Mouse (Mus musculus): ENCODE data around the gene 4931428L18Rik. TPM values are rescaled to one million over a fixed set of nuclear protein-coding genes. Genes with fewer than 3 reads are reported as not detected.

Gene 4931428L18Rik
- polyA plus RNA-seq, 1 experiment from 2014 or later, result not detected

DNA sequence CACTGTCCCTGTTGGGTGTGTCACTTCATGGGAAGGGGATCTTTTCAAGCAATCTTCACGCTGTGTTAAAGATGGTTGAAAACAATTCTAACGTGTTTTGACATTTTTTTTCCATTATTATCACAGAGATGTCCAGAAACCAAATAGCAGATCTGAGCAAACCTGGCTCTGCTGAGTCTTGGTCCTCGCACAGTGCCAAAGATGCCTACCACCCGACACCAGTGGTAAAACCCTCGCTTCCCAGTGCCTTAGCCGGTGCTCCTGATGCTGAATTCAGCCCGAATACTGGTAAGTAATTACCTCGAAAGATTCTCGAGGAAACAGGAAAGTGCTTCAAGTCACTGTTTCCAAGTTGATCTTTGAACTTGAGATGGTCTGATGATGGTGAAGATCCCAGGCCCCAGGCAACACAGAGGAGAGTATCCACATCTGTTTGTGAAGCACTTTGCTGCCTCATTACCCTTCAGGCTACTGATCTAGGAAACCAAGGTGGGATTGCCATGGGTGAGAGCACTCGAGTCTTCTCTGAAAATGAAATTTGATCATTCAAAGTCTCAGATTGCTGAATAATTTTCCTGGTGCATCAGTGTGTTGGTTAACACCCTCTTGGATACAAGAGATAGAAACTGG lies 32.1 kb downstream of the 4931428L18Rik start:
- H3K4me1 ChIP-seq, result no peaks in the 10 kb centered on the region
- 89% methylated on average over 10 of the region's 10 CpGs for WGBS
- no peak overlapping the region for H3K9ac ChIP-seq (replicated peaks)
- H3K36me3 ChIP-seq, result no peaks in the 10 kb centered on the region
- H3K4me3 ChIP-seq (replicated peaks), result no peak overlapping the region
- H3K27me3 ChIP-seq (replicated peaks), result no peaks in the 10 kb centered on the region
- no peak for ATAC-seq (ENCODE audit: low FRiP score)
- no peak overlapping the region for H3K27ac ChIP-seq (replicated peaks)
- H3K4me2 ChIP-seq, result no peak overlapping the region
- no peaks in the 10 kb centered on the region for H3K9me3 ChIP-seq (replicated peaks)

DNA sequence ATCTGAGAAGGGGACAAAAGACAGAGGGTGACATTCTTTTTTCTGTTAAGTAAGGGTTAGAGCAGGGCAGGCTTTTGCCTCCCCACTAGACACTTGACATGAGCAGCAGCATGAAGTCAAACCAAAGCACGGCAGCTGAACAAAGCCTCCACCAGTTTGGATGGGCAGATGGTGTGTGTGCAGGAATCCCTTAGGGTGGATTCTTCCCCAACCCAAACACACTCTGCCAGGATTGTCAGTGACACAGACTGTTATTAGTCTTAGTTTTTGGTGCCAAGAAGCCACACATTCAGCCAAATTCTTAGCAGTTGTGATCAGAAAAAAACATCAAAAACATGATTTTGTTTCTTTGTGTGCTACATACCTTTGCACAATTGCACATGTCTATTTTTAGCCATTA lies 44.2 kb downstream of the 4931428L18Rik start:
- Histone ChIP-seq H3K4me3 (replicated peaks) (no peak overlapping the region), H3K27me3 (replicated peaks) (no peaks in the 10 kb centered on the region), H3K27ac (replicated peaks) (no peak overlapping the region), H3K4me1 (no peaks in the 10 kb centered on the region), H3K9ac (replicated peaks) (no peak overlapping the region), H3K4me2 (no peak overlapping the region), H3K9me3 (replicated peaks) (no peaks in the 10 kb centered on the region), H3K36me3 (no peaks in the 10 kb centered on the region)
- WGBS, result 50% methylated on average over 1 of the region's 1 CpGs
- peak; percentile 66; the same call in 1 of the 2 replicates for ATAC-seq (ENCODE audit: low FRiP score)

DNA sequence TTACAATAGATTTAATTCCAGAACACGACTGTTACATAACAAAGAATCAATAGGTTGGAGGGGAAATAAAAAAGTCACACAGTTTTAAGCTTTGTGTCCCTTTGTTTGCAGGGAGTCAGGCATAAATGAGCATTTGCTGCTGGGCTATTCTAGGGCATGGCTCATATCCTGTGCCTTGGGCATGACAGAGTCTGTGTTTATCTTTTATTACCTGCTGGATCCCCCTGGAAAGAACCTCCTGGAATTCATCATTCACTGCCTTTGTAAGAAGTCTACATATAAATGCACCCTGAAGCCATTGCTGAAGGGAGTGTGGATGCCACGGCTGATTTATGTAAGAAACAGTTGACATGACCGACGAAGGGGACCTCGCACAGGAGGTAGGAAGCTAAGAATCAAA lies 46.4 kb downstream of the 4931428L18Rik start, which contains the start of gene Lgsn:
Gene Lgsn, plus strand, starts transcription at position 301 of the 400 bp plus-strand sequence.
- no peak within 1 kb of the TSS for H3K9ac ChIP-seq (replicated peaks)
- no peaks in the 10 kb centered on the region for H3K9me3 ChIP-seq (replicated peaks)
- no peaks in the 10 kb centered on the region for H3K36me3 ChIP-seq
- H3K4me2 ChIP-seq, result no peak within 1 kb of the TSS
- H3K4me3 ChIP-seq (replicated peaks), result no peak within 1 kb of the TSS
- 75% methylated on average over 5 of the region's 5 CpGs for WGBS
- H3K4me1 ChIP-seq, result no peaks in the 10 kb centered on the region
- no peak for ATAC-seq (ENCODE audit: low FRiP score)
- H3K27me3 ChIP-seq (replicated peaks), result no peaks in the 10 kb centered on the region
- no peak within 1 kb of the TSS for H3K27ac ChIP-seq (replicated peaks)

DNA sequence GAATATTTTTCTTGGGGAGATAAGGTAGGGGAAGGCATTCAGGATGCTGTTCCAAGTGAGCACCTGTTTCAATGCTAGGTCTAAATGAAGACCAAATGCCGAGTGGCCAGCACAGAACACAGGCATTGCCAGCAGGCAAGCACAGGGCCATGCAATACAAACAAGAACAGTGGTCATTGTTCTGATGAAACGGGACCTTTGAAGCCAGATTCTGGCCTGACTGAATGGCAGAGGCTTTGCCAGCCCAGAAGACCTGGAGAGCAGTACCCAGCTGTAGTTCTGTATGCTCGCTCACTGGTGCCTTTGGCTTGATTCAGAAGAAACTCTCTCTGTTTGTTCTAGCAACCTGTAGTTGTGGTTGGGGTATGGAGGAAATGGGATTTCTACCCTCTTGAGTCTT lies 47.1 kb downstream of the 4931428L18Rik start:
- Histone ChIP-seq H3K9me3 (replicated peaks) (no peaks in the 10 kb centered on the region), H3K4me2 (no peak overlapping the region), H3K27ac (replicated peaks) (no peak overlapping the region), H3K4me1 (no peaks in the 10 kb centered on the region), H3K9ac (replicated peaks) (no peak overlapping the region), H3K36me3 (no peaks in the 10 kb centered on the region), H3K4me3 (replicated peaks) (no peak overlapping the region), H3K27me3 (replicated peaks) (no peaks in the 10 kb centered on the region)
- WGBS, result 81% methylated on average over 3 of the region's 3 CpGs
- no peak for ATAC-seq (ENCODE audit: low FRiP score)

DNA sequence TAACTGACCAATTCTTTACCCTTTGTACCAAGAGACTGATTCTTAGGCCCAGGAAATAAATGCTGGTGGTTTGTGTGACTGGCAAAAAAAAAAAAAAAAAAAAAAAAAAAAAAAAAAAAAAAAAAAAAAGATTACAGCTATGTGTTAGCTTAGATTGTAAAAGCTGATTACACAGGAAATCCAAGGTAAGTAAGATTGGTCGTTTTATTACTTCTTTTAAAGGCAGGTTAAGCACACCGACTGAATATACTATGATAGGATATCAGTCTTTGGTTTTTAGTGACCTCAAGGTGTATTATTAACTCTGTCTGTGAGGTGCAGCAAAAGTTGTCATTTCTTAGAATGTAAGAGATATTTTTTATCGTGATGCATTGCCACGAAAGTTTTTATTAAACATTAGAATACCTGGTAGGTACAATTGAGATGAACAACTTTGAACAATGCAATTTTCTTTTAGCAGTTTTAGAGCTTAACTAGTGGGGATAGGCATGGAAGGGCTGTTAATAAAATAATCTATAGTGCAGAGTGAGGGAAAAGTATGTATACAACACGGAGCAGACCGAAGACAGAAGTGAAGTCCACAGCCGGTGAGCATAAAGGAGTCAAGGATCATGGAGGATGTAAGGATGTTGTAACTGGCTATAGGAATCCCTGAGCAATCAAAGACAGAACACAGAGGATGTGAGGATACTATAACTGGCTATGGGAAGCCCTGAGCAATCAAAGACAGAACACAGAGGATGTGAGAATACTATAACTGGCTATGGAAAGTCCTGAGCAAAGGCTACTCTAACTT lies 57.0 kb downstream of the 4931428L18Rik start:
- no peak overlapping the region for H3K27ac ChIP-seq (replicated peaks)
- no peak for ATAC-seq (ENCODE audit: low FRiP score)
- H3K4me1 ChIP-seq, result no peaks in the 10 kb centered on the region
- no peak overlapping the region for H3K4me3 ChIP-seq (replicated peaks)
- H3K9ac ChIP-seq (replicated peaks), result no peak overlapping the region
- 90% methylated on average over 7 of the region's 7 CpGs for WGBS
- no peaks in the 10 kb centered on the region for H3K27me3 ChIP-seq (replicated peaks)
- H3K4me2 ChIP-seq, result no peak overlapping the region
- no peaks in the 10 kb centered on the region for H3K9me3 ChIP-seq (replicated peaks)
- no peaks in the 10 kb centered on the region for H3K36me3 ChIP-seq

DNA sequence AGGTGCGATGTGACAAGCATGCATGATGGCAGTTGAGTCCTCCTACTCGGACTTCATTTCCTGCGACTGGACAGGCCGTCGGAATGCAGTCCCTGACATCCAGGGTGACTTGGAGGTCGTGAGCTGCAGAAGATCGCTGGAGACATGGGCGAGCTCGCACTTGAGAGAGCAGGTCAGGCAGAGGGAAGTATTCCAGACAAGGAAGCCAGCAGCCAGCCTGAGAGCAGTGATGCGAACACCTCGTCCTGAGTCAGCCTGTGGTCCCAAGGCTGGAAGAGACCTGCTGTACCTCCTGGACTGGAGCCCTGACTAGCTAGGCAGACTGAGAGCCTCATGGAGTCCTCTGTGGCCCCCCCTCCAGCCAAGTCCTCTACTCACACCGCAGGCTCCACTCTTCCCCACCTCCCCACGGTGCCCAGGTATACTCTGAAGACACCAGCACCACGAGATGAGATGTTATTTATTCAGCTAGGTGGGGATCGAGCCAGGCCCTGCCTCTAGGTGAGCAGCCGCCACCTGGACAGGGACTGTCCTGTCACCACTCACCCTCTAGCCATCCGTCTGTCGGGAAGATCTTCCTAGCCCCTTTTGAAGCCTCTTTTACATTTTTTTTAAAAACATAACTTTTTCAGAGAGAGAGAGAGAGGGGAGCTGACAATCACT lies 57.8 kb downstream of the 4931428L18Rik start:
- Histone ChIP-seq H3K4me2 (no peak overlapping the region), H3K9me3 (replicated peaks) (no peaks in the 10 kb centered on the region), H3K4me1 (no peaks in the 10 kb centered on the region), H3K36me3 (no peaks in the 10 kb centered on the region), H3K27ac (replicated peaks) (no peak overlapping the region), H3K27me3 (replicated peaks) (no peaks in the 10 kb centered on the region), H3K9ac (replicated peaks) (no peak overlapping the region), H3K4me3 (replicated peaks) (no peak overlapping the region)
- WGBS, result 87% methylated on average over 18 of the region's 18 CpGs
- no peak for ATAC-seq (ENCODE audit: low FRiP score)

DNA sequence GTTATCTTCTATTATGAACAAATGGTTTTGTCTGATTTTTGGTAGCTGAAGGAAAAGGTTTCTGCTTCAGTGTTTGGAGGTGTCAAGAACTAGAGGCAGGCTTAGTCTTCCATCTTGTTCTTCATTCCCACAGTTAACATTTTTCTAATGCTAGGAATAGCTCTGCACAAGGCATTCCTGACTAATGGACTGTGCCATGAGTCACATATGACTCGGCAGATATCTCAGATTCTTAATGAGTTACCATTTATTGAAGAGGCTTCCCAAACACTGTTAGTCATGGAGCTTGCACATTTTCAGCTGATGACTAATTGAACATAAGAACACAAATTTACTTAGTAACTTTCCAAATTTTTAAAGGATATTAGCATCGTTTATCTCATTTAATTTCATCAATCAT lies 65.6 kb downstream of the 4931428L18Rik start:
- no peak for ATAC-seq (ENCODE audit: low FRiP score)
- 83% methylated on average over 2 of the region's 2 CpGs for WGBS
- H3K36me3 ChIP-seq, result no peaks in the 10 kb centered on the region

DNA sequence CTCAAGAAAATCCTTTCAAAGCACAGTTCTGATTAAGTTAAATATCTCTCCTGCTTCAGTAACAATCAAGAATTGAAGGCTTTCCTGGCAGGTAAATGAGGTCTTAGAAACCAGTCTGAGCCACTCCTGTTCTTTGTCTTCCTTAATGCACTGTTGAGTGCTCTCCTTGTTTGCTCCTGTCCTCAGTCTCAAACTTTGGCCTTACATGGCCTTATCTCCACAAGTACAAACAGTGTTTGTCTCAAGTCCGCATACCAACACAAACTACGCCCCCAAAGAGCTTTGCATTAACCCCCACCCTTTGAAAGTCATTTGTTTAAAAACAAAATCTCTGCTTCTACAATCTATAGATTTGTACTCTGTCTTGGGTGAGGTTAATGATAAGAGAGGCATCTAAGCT lies 66.3 kb downstream of the 4931428L18Rik start:
- no peak overlapping the region for H3K9ac ChIP-seq (replicated peaks)
- H3K4me3 ChIP-seq (replicated peaks), result no peak overlapping the region
- no peak overlapping the region for H3K27ac ChIP-seq (replicated peaks)
- no peak for ATAC-seq (ENCODE audit: low FRiP score)
- no peaks in the 10 kb centered on the region for H3K36me3 ChIP-seq
- no peak overlapping the region for H3K4me2 ChIP-seq
- H3K4me1 ChIP-seq, result no peaks in the 10 kb centered on the region
- H3K27me3 ChIP-seq (replicated peaks), result no peaks in the 10 kb centered on the region
- no peaks in the 10 kb centered on the region for H3K9me3 ChIP-seq (replicated peaks)
- 87% methylated on average over 2 of the region's 2 CpGs for WGBS

More for the DNA sequence above, 65.6 kb downstream of the 4931428L18Rik start:
- H3K9ac ChIP-seq (replicated peaks), result no peak overlapping the region
- H3K27me3 ChIP-seq (replicated peaks), result no peaks in the 10 kb centered on the region
- no peaks in the 10 kb centered on the region for H3K4me1 ChIP-seq
- no peak overlapping the region for H3K4me2 ChIP-seq
- H3K27ac ChIP-seq (replicated peaks), result no peak overlapping the region
- no peak overlapping the region for H3K4me3 ChIP-seq (replicated peaks)
- H3K9me3 ChIP-seq (replicated peaks), result no peaks in the 10 kb centered on the region

DNA sequence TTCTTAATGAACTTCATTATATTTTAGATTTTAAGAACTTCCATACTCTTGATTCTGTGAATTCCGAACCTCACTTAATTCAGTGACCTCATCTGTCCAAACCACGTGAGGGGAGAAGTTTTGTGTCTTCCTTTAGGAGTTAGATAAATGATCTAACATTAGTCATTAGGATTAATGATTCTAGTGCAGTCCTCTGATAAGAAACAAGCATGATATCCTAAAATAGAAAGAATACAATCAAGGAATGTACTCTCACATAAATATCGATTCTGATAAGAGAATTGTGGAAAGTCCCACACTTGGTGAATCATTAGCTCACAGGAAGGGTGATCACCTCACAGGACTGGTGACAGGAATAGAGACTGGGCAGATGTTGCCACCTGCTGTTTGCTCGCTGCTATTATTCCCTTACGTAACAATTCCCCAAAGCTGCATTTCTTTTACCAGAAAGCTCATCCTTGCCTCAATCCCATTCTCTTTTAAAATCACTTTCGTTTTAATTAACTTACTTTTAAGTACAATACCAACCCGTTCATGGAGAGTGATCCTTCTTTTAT lies 68.6 kb downstream of the 4931428L18Rik start:
- Histone ChIP-seq H3K9me3 (replicated peaks) (no peaks in the 10 kb centered on the region), H3K9ac (replicated peaks) (no peak overlapping the region), H3K4me3 (replicated peaks) (no peak overlapping the region), H3K27me3 (replicated peaks) (no peaks in the 10 kb centered on the region), H3K36me3 (no peaks in the 10 kb centered on the region), H3K4me1 (no peaks in the 10 kb centered on the region), H3K4me2 (no peak overlapping the region), H3K27ac (replicated peaks) (no peak overlapping the region)
- 28% methylated on average over 7 of the region's 7 CpGs for WGBS
- ATAC-seq (ENCODE audit: low FRiP score), result peak; percentile 78; the same call in 1 of the 2 replicates

DNA sequence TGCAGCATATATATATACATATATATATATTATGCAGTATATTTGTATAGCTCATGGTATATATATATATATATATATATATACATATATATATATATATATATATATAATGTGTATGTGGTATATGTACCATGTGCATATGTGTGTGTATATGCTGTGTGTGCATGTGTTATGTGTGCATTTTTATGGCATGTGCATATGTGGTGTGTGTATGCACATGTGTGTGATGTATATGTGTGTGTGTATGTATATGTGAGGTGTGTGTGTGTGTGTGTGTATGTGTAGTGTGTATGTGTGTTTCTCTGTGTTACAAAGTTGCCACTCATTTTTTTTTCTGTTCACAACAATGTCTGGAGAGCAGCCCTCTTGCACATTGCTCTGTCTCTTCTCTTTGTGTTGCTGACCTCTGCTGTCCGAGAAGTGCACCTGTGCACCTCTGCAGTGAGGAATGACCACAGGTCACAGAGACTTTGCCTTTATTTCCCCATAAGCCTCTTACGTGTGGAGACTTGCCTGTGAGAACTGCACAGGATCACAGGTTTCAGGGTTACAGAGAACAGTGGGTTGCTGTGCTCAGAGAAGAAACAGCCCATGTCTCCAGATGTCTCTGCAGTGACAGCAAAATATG lies 69.6 kb downstream of the 4931428L18Rik start:
- no peak overlapping the region for H3K4me2 ChIP-seq
- 76% methylated on average over 2 of the region's 2 CpGs for WGBS

DNA sequence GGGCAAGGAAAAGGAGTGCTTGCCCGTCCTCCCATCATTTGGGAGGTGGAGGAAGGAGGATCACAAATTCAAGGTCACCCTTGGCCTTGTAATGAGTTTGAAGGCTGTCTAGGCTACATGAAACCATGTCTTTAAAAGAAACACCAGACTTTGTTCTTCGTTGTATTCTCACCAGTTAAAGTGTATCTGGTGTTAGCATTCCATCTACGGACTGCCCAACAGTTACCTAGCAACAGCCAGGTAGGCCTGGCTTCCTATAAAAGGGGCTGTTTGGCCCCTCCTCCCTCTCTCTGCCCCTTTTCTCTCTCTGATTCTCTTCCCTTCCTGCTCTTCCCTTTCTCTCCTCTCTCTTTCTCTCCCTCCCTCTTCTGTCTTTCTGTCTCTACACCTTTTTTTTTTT lies 71.9 kb downstream of the 4931428L18Rik start:
- ATAC-seq (ENCODE audit: low FRiP score), result no peak
- no peak overlapping the region for H3K4me2 ChIP-seq
- no peaks in the 10 kb centered on the region for H3K4me1 ChIP-seq
- H3K36me3 ChIP-seq, result no peaks in the 10 kb centered on the region
- no peak overlapping the region for H3K27ac ChIP-seq (replicated peaks)
- no peaks in the 10 kb centered on the region for H3K9me3 ChIP-seq (replicated peaks)
- WGBS, result 68% methylated on average over 3 of the region's 3 CpGs
- H3K4me3 ChIP-seq (replicated peaks), result no peak overlapping the region
- H3K9ac ChIP-seq (replicated peaks), result no peak overlapping the region
- H3K27me3 ChIP-seq (replicated peaks), result no peaks in the 10 kb centered on the region

More for the DNA sequence above, 69.6 kb downstream of the 4931428L18Rik start:
- no peaks in the 10 kb centered on the region for H3K9me3 ChIP-seq (replicated peaks)
- no peak overlapping the region for H3K27ac ChIP-seq (replicated peaks)
- no peaks in the 10 kb centered on the region for H3K27me3 ChIP-seq (replicated peaks)
- no peaks in the 10 kb centered on the region for H3K36me3 ChIP-seq
- peak; percentile 31; the same call in 1 of the 2 replicates for ATAC-seq (ENCODE audit: low FRiP score)
- H3K4me3 ChIP-seq (replicated peaks), result no peak overlapping the region
- no peaks in the 10 kb centered on the region for H3K4me1 ChIP-seq
- H3K9ac ChIP-seq (replicated peaks), result no peak overlapping the region
